Mouse (Mus musculus) CH12.LX (cell line): ENCODE results near the gene Cabp2. TPM values are rescaled to one million over a fixed set of nuclear protein-coding genes. Genes with fewer than 3 reads are reported as not detected.
"Not testable (repeated sequence)": the region's sequence is repeated elsewhere in the genome, so short reads cannot be mapped to it uniquely, and the experiment has no call there.

Source experiments
- DNase-seq: peaks from one replicate; pipeline ENCODE4 v3.0.0-alpha.2; 2013; ENCODE audit errors: extremely low read depth
- H3K27ac ChIP-seq: 2 replicates; pipeline ENCODE4 v1.5.1; 2012; ENCODE audit warnings: low read depth, mild to moderate bottlenecking, control low read depth, moderate library complexity; ENCODE audit not compliant: insufficient read depth
- H3K27me3 ChIP-seq: replicated peaks from 2 replicates; pipeline ENCODE3; 2012; ENCODE audit warnings: inconsistent platforms
- H3K36me3 ChIP-seq, 2 experiments: replicated peaks in 1 of 2; 2 replicates each; pipeline versions ENCODE3 to v1.6.1; 2012; ENCODE audit warnings: inconsistent platforms in 1 of 2, low read length in 1 of 2, mild to moderate bottlenecking in 1 of 2, mixed read lengths in 1 of 2, moderate library complexity in 1 of 2; ENCODE audit not compliant: control insufficient read depth in 1 of 2, insufficient read depth in 1 of 2
- H3K4me1 ChIP-seq, 2 experiments: 2 replicates each; pipeline ENCODE4 v1.6.1; 2012; ENCODE audit warnings: inconsistent platforms in 1 of 2, moderate library complexity in 1 of 2; ENCODE audit not compliant: insufficient read depth in 2 of 2, control insufficient read depth in 1 of 2
- H3K4me2 ChIP-seq: 2 replicates; pipeline ENCODE4 v1.6.1; 2012; ENCODE audit warnings: low read depth, mild to moderate bottlenecking, control low read depth; ENCODE audit not compliant: poor library complexity, insufficient read depth, severe bottlenecking
- H3K4me3 ChIP-seq, 3 experiments: fragments of 150-350 bp in 1 of 3; sonication (generic) in 1 of 3; replicated peaks in 1 of 3; 2 replicates each; pipeline versions ENCODE3 to v1.5.1; 2011 to 2012; ENCODE audit warnings: low read depth in 2 of 3, low read length in 2 of 3, mild to moderate bottlenecking in 2 of 3, moderate library complexity in 2 of 3, control low read depth in 1 of 3, improper control_type of control experiment in 1 of 3, inconsistent platforms in 1 of 3, mixed read lengths in 1 of 3; ENCODE audit not compliant: poor library complexity in 1 of 3
- H3K79me2 ChIP-seq: replicated peaks from 2 replicates; pipeline ENCODE4 v1.6.1; 2012; ENCODE audit warnings: mild to moderate bottlenecking, moderate library complexity; ENCODE audit not compliant: control insufficient read depth, poor library complexity, insufficient read depth, severe bottlenecking; ENCODE audit errors: extremely low read depth
- H3K9ac ChIP-seq: 2 replicates; pipeline ENCODE4 v1.6.1; 2012; ENCODE audit warnings: low read depth, mild to moderate bottlenecking, control low read depth, moderate library complexity; ENCODE audit not compliant: insufficient read depth
- H3K9me3 ChIP-seq: replicated peaks from 2 replicates; pipeline ENCODE3; 2012; ENCODE audit warnings: low read length, inconsistent platforms, mixed read lengths
- BHLHE40 ChIP-seq: IDR thresholded peaks from 2 replicates; pipeline ENCODE4 v1.6.1; 2011; ENCODE audit warnings: mild to moderate bottlenecking, low read depth, low read length, improper control_type of control experiment
- CTCF ChIP-seq, 2 experiments: IDR thresholded peaks in 1 of 2; conservative IDR thresholded peaks in 1 of 2; 2 replicates each; pipeline ENCODE4 v1.5.1; 2011 to 2012; ENCODE audit warnings: low read depth in 2 of 2, low read length in 2 of 2, improper control_type of control experiment in 1 of 2, inconsistent platforms in 1 of 2, mild to moderate bottlenecking in 1 of 2, moderate library complexity in 1 of 2
- E2F4 ChIP-seq: IDR thresholded peaks from 2 replicates; pipeline ENCODE4 v1.6.1; 2011; ENCODE audit warnings: low read depth, low read length, improper control_type of control experiment; ENCODE audit not compliant: insufficient replicate concordance
- ELF1 ChIP-seq: IDR thresholded peaks from 2 replicates; pipeline ENCODE4 v1.6.1; 2014; ENCODE audit warnings: low read depth, mild to moderate bottlenecking, inconsistent platforms, low read length, improper control_type of control experiment
- GABPA ChIP-seq: IDR thresholded peaks from 2 replicates; pipeline ENCODE4 v1.6.1; 2012; ENCODE audit warnings: low read depth, low read length, improper control_type of control experiment, inconsistent platforms; ENCODE audit not compliant: insufficient replicate concordance
- HCFC1 ChIP-seq: IDR thresholded peaks from 2 replicates; pipeline ENCODE4 v1.6.1; 2012; ENCODE audit warnings: low read depth, mild to moderate bottlenecking, inconsistent platforms, low read length, improper control_type of control experiment
- JUND ChIP-seq: conservative IDR thresholded peaks from 2 replicates; pipeline ENCODE4 v1.6.1; 2011; ENCODE audit warnings: low read depth, low read length, improper control_type of control experiment
- KAT2A ChIP-seq: IDR thresholded peaks from 2 replicates; pipeline ENCODE4 v1.6.1; 2012; ENCODE audit warnings: low read length, improper control_type of control experiment, inconsistent platforms; ENCODE audit not compliant: insufficient replicate concordance
- MAX ChIP-seq: IDR thresholded peaks from 2 replicates; pipeline ENCODE4 v1.6.1; 2011; ENCODE audit warnings: low read length, improper control_type of control experiment
- MEF2A ChIP-seq: IDR thresholded peaks from 2 replicates; pipeline ENCODE4 v1.6.1; 2014; ENCODE audit warnings: low read depth, mild to moderate bottlenecking, inconsistent platforms, low read length, improper control_type of control experiment, borderline replicate concordance
- MYC ChIP-seq: IDR thresholded peaks from 2 replicates; pipeline ENCODE4 v1.6.1; 2011; ENCODE audit warnings: low read depth, mild to moderate bottlenecking, improper control_type of control experiment, low read length
- NELFE ChIP-seq: IDR thresholded peaks from 2 replicates; pipeline ENCODE4 v1.6.1; 2011; ENCODE audit warnings: low read depth, low read length, improper control_type of control experiment
- POLR2AphosphoS2 ChIP-seq: IDR thresholded peaks from 2 replicates; pipeline ENCODE4 v1.6.1; 2011; ENCODE audit warnings: low read depth, low read length, improper control_type of control experiment
- RAD21 ChIP-seq: IDR thresholded peaks from 2 replicates; pipeline ENCODE4 v1.6.1; 2011; ENCODE audit warnings: low read depth, mild to moderate bottlenecking, low read length, improper control_type of control experiment, moderate library complexity
- RCOR1 ChIP-seq: conservative IDR thresholded peaks from 2 replicates; pipeline ENCODE4 v1.6.1; 2012; ENCODE audit warnings: low read depth, mild to moderate bottlenecking, inconsistent platforms, low read length, improper control_type of control experiment
- SMC3 ChIP-seq: IDR thresholded peaks from 2 replicates; pipeline ENCODE4 v1.6.1; 2011; ENCODE audit warnings: low read depth, low read length, improper control_type of control experiment
- TBP ChIP-seq: conservative IDR thresholded peaks from 2 replicates; pipeline ENCODE4 v1.6.1; 2011; ENCODE audit warnings: low read depth, low read length, improper control_type of control experiment
- TCF12 ChIP-seq: IDR thresholded peaks from 2 replicates; pipeline ENCODE4 v1.6.1; 2014; ENCODE audit warnings: low read depth, mild to moderate bottlenecking, inconsistent platforms, low read length, improper control_type of control experiment
- ZC3H11A ChIP-seq: IDR thresholded peaks from 2 replicates; pipeline ENCODE4 v1.6.1; 2012; ENCODE audit warnings: low read depth, mild to moderate bottlenecking, inconsistent platforms, low read length, improper control_type of control experiment
- dilution Hi-C: fragments of 300-500 bp; cut with MboI; formaldehyde crosslinking; loops from 2 replicates; pipeline ENCODE4 v1.14.3; 2020; ENCODE audit warnings: low sequenced_read_pairs; ENCODE audit not compliant: extremely low pct_unique_long_range_greater_than_20kb, extremely low pct_ligation_motif_present
- in situ Hi-C: fragments of 300-500 bp; cut with MboI; formaldehyde crosslinking; loops from 3 replicates; pipeline ENCODE4 v1.14.3; 2019; ENCODE audit warnings: low sequenced_read_pairs, low pct_ligation_motif_present, low pct_unique_long_range_greater_than_20kb, mixed read lengths
- polyA plus RNA-seq: library from polyadenylated mRNA; unstranded; fragments of >175 nt; gene quantifications from 2 replicates; pipeline ENCODE4 v1.2.1, GENCODE M21; 2012; ENCODE audit warnings: low read depth; ENCODE audit not compliant: insufficient read length
- total RNA-seq, 2 experiments: library from RNA; depleted of rRNA; stranded (reverse); fragments of 300-350 nt in 1 of 2; fragments of >200 nt in 1 of 2; gene quantifications; 2 replicates each; pipeline ENCODE4 v1.2.3; 2012 to 2014

The Cabp2 gene
- total and polyA plus RNA-seq, 3 experiments, result not detected

- no peak for TF ChIP-seq POLR2AphosphoS2
- TF ChIP-seq RCOR1, result peak; percentile 82
- 0 out of 2 replicates have a peak, but pooled peaks have one; percentile 42 for TF ChIP-seq ELF1
- TF ChIP-seq NELFE, result 0 out of 2 replicates have a peak, but pooled peaks have one; percentile 37
- 0 out of 2 replicates have a peak, but pooled peaks have one; percentile 45 for TF ChIP-seq KAT2A
- TF ChIP-seq TBP, result peak; percentile 58; the same call in 1 of the 2 replicates
- TF ChIP-seq HCFC1, result peak; percentile 38; the same call in 1 of the 2 replicates
- peak; percentile 74 for TF ChIP-seq TCF12
- peak; percentile 25 for TF ChIP-seq SMC3
These were observed 34.5 kb upstream of the Cabp2 start (continued) for GRCm38 (mm10) chr19:4046866-4047254.

GRCm38 (mm10) chr19:4047859-4048258, 33.5 kb upstream of the Cabp2 start:
- Histone ChIP-seq H3K9ac (no peak overlapping the region), H3K9me3 (peaks cover 18% of the 10 kb centered on the region), H3K4me2 (no peak overlapping the region), H3K27me3 (no peaks in the 10 kb centered on the region), H3K4me3 (no peak overlapping the region), H3K79me2 (no peaks in the 10 kb centered on the region), H3K36me3 (no peaks in the 10 kb centered on the region), H3K4me1 (peaks cover 10 to 32% of the 10 kb centered on the region in 2 experiments; a peak in 3 of 4 replicates), H3K27ac (no peak overlapping the region)
- TF ChIP-seq MEF2A, result no peak
- TF ChIP-seq CTCF (conservative IDR thresholded peaks at IDR 0.05 in 1 of 2, IDR thresholded peaks at IDR 0.05 in 1 of 2; ENCODE audit: low read depth in 2 of 2, low read length in 2 of 2), result peak; percentile 45 to 90; a peak in 3 of 4 replicates
- TF ChIP-seq MYC, result 0 out of 2 replicates have a peak, but pooled peaks have one; percentile 46
- TF ChIP-seq MAX, result no peak
- no peak for TF ChIP-seq E2F4
- TF ChIP-seq POLR2AphosphoS2, result no peak
- peak; percentile 40 for TF ChIP-seq NELFE
- TF ChIP-seq BHLHE40, result no peak
- peak; percentile 78 for TF ChIP-seq ZC3H11A
- TF ChIP-seq GABPA, result no peak
- TF ChIP-seq RAD21, result peak; percentile 87
- peak; percentile 96 for TF ChIP-seq SMC3
- TF ChIP-seq JUND, result no peak; the same call in 1 of the 2 replicates
- peak; percentile 84 for DNase-seq
- in situ Hi-C loops, result no loop called here
- dilution Hi-C loops, result no loop called here

GRCm38 (mm10) chr19:4049069-4049468, 32.3 kb upstream of the Cabp2 start:
- H3K4me1 ChIP-seq, result peaks cover 13 to 37% of the 10 kb centered on the region in 2 experiments; a peak in 3 of 4 replicates
- H3K4me3 ChIP-seq, H3K27ac ChIP-seq, dilution Hi-C loops, H3K4me2 ChIP-seq, DNase-seq, H3K36me3 ChIP-seq, in situ Hi-C loops, H3K79me2 ChIP-seq, H3K9ac ChIP-seq, H3K27me3 ChIP-seq: not testable (repeated sequence)
- peak; percentile 4 for TF ChIP-seq RAD21
- TF ChIP-seq CTCF (conservative IDR thresholded peaks at IDR 0.05 in 1 of 2, IDR thresholded peaks at IDR 0.05 in 1 of 2; ENCODE audit: low read depth in 2 of 2, low read length in 2 of 2), result peak in 1 of 2 experiments; percentile 33; a peak in 2 of 4 replicates
- H3K9me3 ChIP-seq, result peaks cover 13% of the 10 kb centered on the region
